Mouse (Mus musculus) kidney, embryonic 14.5 days (tissue): Measurements from ENCODE around the gene Il22ra1. TPM values are rescaled to one million over a fixed set of nuclear protein-coding genes. Genes with fewer than 3 reads are reported as not detected.
"Not testable (repeated sequence)": the region's sequence is repeated elsewhere in the genome, so short reads cannot be mapped to it uniquely, and the experiment has no call there.

Experiments
- ATAC-seq: fragments of 200-750 bp; cut with Nextera tagmentation; 2 replicates; pipeline ENCODE4 v1.8.0; 2017; ENCODE audit warnings: moderate number of reproducible peaks, mild to moderate bottlenecking, moderate TSS enrichment, moderate library complexity; ENCODE audit not compliant: low FRiP score, low TSS enrichment
- H3K27ac ChIP-seq: fragments of 300-500 bp; sonication (generic); 2 replicates; pipeline ENCODE4 v1.5.1; 2014; ENCODE audit warnings: low read depth, mild to moderate bottlenecking, low read length, moderate library complexity, mixed read lengths
- H3K27me3 ChIP-seq: fragments of 300-500 bp; sonication (generic); 2 replicates; pipeline ENCODE4 v1.6.1; 2014; ENCODE audit warnings: mild to moderate bottlenecking, low read length; ENCODE audit not compliant: control insufficient read depth, insufficient read depth
- H3K36me3 ChIP-seq: fragments of 300-500 bp; sonication (generic); 2 replicates; pipeline ENCODE4 v1.6.1; 2014; ENCODE audit warnings: low read length, mixed read lengths; ENCODE audit not compliant: control insufficient read depth, insufficient read depth
- H3K4me1 ChIP-seq: fragments of 300-500 bp; sonication (generic); 2 replicates; pipeline ENCODE4 v1.6.1; 2014; ENCODE audit warnings: low read length, mixed read lengths; ENCODE audit not compliant: control insufficient read depth, insufficient read depth
- H3K4me2 ChIP-seq: fragments of 300-500 bp; sonication (generic); replicated peaks from 2 replicates; pipeline ENCODE4 v1.6.1; 2014; ENCODE audit warnings: low read depth, mild to moderate bottlenecking, low read length
- H3K4me3 ChIP-seq: fragments of 300-500 bp; sonication (generic); 2 replicates; pipeline ENCODE4 v1.5.1; 2014; ENCODE audit warnings: mild to moderate bottlenecking, low read length
- H3K9ac ChIP-seq: fragments of 300-500 bp; sonication (generic); 2 replicates; pipeline ENCODE4 v1.6.1; 2014; ENCODE audit warnings: low read depth, mild to moderate bottlenecking, low read length, moderate library complexity
- H3K9me3 ChIP-seq: fragments of 300-500 bp; sonication (generic); 2 replicates; pipeline ENCODE4 v1.6.1; 2016; ENCODE audit warnings: low read length; ENCODE audit not compliant: control insufficient read depth
- WGBS: fragments of 180-500 bp; shearing (Covaris S2); extraction: QIAGEN DNeasy Blood & Tissue Kit; methylation state at CpG from one replicate; pipeline ENCODE4 v1.1.7; 2014; 5-methylcytosine and 5-hydroxymethylcytosine counted together
- polyA plus RNA-seq: library from polyadenylated mRNA; unstranded; fragments of >200 nt; fragmentation: Nextera tagmentation; extraction: Ambion mirVana; gene quantifications from 2 replicates; pipeline ENCODE4 v1.2.1, GENCODE M21; 2014

The Il22ra1 gene
- polyA plus RNA-seq, 1 experiment from 2014 or later = not detected

DNA sequence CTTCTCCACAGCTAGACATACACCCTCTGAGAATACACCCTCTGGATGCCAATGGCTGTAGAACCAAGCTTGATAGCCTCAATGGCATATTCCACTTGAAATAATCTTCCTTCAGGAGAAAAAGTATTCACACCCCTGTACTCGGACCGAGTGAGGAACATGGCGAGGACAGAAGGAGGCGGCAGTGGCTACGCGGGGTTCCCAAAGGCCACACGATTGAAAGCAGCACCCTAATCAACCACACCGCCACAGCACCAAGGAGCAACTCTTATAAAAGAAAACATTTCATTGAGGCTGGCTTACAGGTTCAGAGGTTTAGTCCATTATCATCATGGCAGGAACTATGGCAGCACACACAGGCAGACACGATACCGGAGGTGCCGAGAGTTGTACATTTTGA lies 11.5 kb upstream of the Il22ra1 start:
- H3K36me3 ChIP-seq, H3K9ac ChIP-seq, H3K27me3 ChIP-seq, H3K4me1 ChIP-seq, H3K9me3 ChIP-seq, H3K4me2 ChIP-seq, H3K4me3 ChIP-seq, H3K27ac ChIP-seq, ATAC-seq: not testable (repeated sequence)
- WGBS = 91% methylated on average over 11 of the region's 11 CpGs

DNA sequence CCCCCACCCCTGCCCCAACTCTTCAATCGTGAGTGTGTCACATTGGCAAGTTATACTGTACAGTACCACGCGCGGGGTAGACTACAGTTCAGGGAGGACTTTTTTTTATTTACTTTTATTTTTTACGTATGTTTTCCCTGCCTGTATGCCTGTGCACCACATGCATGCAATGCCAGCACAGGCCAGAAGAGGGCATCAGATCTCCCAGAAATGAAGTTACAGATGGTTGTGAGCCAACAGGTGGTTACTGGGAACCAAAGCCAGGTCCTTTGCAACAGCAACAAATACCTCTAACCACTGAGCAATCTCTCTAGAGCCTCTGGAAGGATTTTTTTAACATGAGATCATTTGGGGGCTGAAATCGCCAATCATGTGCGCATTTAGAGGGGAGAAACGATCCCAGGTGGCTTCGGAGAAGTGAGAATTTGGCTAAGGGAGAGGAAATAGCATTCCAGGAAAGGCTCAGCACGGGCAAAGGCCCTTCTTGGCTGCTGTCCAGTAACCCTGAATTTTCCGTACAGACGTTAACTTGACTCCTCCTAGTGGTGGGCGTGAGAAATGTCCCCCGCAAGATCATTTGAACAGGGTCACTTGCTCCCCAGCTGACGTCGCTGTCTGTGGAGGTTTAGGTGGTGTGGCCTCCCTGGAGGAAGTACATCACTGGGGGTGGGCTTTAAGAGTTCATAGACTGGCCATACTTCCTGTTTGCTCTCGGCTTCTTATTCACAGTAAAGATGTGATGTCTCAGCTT lies 5.3 kb upstream of the Il22ra1 start:
- no peaks in the 10 kb centered on the region for H3K27me3 ChIP-seq
- no peak for ATAC-seq
- H3K4me3 ChIP-seq = no peak overlapping the region
- no peaks in the 10 kb centered on the region for H3K4me1 ChIP-seq
- 79% methylated on average over 17 of the region's 17 CpGs for WGBS
- H3K9ac ChIP-seq = no peak overlapping the region
- H3K9me3 ChIP-seq = peaks cover 4% of the 10 kb centered on the region; the same call in 1 of the 2 replicates
- no peak overlapping the region for H3K27ac ChIP-seq
- H3K36me3 ChIP-seq = no peaks in the 10 kb centered on the region
- no peak overlapping the region for H3K4me2 ChIP-seq

DNA sequence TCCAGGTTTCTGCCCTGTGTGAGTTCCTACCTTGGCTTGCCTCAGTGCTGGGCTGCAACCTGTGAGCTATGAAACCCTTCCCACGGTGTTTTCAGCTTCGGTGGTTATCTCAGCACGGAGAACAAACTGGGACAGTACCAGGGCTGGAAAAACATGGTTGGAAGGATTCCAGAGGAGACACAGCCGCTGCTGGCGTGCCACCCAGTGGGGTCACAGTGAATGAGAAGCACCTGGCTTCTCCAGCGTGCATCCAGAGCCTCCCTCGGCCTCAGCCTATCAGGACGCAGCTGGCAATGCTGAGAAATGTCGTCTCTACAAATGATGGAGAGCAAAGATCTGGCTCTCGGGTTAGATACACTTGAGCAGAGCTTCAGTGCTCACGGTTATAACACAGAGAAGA lies 1.6 kb upstream of the Il22ra1 start:
- ATAC-seq = no peak
- H3K9ac ChIP-seq = no peak overlapping the region
- H3K4me1 ChIP-seq = no peaks in the 10 kb centered on the region
- H3K27ac ChIP-seq = no peak overlapping the region
- no peaks in the 10 kb centered on the region for H3K36me3 ChIP-seq
- H3K9me3 ChIP-seq = peaks cover 4% of the 10 kb centered on the region; the same call in 1 of the 2 replicates
- WGBS = 68% methylated on average over 11 of the region's 11 CpGs
- no peak overlapping the region for H3K4me3 ChIP-seq
- H3K4me2 ChIP-seq = no peak overlapping the region
- no peaks in the 10 kb centered on the region for H3K27me3 ChIP-seq

DNA sequence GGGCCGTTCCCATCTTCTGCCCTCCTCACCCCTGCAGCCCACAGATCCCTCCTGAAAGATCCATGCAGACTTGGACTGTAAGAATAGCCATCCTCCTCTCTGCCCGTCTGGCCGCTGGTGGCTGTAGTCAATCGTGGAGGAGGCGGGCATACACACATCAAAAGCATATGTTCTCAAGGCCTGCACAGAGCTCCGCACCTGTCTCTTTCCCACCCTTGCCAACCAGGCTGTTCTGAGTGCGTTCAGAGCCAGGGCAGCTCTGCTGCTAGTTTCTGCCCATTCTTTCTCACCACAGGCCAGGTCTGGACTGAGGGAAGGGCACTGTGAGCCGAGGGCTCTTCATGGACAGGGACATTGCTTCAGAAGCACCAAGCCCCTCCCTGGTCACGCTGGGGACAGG lies 2.2 kb downstream of the Il22ra1 start:
- H3K27ac ChIP-seq = no peak overlapping the region
- no peak; the same call in 1 of the 2 replicates for ATAC-seq
- peaks cover 6% of the 10 kb centered on the region for H3K9me3 ChIP-seq
- no peaks in the 10 kb centered on the region for H3K4me1 ChIP-seq
- no peaks in the 10 kb centered on the region for H3K36me3 ChIP-seq
- no peak overlapping the region for H3K4me3 ChIP-seq
- H3K9ac ChIP-seq = no peak overlapping the region
- no peak overlapping the region for H3K4me2 ChIP-seq
- WGBS = 70% methylated on average over 9 of the region's 9 CpGs
- no peaks in the 10 kb centered on the region for H3K27me3 ChIP-seq

DNA sequence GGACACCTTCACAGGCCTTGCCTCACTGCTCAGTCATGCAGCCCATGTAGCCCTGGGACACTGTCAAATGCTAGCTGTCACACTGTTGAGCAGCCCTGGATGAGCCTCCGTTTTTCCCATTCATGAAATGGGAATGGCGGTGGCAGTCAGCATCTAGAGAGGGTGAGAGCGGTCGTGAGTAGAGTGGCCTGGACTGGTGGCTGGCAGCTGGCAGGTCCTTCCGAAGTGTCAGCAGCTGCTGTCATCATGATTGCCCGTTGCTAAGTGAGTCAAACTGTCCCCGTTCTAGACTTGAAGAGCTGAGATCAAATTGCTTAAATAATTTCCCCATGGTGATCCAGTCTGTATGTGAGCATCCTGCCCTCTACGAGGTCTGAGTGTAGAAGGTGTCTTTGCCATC lies 3.0 kb downstream of the Il22ra1 start:
- Histone ChIP-seq H3K27me3 (no peaks in the 10 kb centered on the region), H3K9ac (no peak overlapping the region), H3K4me1 (no peaks in the 10 kb centered on the region), H3K27ac (no peak overlapping the region), H3K4me3 (no peak overlapping the region), H3K36me3 (no peaks in the 10 kb centered on the region), H3K4me2 (no peak overlapping the region), H3K9me3 (peaks cover 6% of the 10 kb centered on the region)
- WGBS = 66% methylated on average over 8 of the region's 8 CpGs
- ATAC-seq = no peak

DNA sequence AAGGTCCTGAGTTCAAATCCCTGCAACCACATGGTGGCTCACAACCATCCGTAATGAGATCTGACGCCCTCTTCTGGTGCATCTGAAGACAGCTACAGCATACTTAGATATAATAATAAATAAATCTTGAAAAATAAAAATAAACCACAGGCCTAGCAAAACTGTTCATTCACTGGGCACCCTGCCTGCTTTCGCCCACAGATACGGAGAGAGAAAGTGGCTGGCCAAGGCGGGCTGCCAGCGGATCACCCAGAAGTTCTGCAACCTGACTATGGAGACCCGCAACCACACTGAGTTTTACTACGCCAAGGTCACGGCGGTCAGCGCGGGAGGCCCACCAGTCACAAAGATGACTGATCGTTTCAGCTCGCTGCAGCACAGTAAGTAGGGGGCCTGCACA lies 5.9 kb downstream of the Il22ra1 start:
- no peak overlapping the region for H3K27ac ChIP-seq
- no peaks in the 10 kb centered on the region for H3K4me1 ChIP-seq
- peaks cover 6% of the 10 kb centered on the region for H3K9me3 ChIP-seq
- H3K9ac ChIP-seq = no peak overlapping the region
- 94% methylated on average over 14 of the region's 14 CpGs for WGBS
- no peaks in the 10 kb centered on the region for H3K27me3 ChIP-seq
- H3K4me2 ChIP-seq = no peak overlapping the region
- H3K36me3 ChIP-seq = no peaks in the 10 kb centered on the region
- H3K4me3 ChIP-seq = no peak overlapping the region
- no peak for ATAC-seq

DNA sequence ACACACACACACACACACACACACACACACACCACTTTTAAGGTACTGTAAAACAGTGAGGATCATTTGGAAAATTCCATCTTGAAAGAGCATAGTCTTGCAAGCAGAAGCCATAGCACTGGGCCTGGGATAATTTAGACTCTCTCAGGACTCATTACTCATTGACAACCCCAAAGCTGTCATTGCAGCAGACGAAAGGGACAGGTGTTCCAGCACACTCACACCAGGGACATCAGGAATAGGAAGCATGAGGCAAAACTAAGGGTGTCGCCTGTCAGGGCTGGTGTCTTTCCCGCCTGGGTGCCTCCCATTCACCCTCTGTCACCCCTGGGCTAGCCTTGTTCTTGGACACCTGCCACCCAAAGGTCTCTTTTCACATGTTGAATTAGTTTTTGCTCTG lies 8.9 kb downstream of the Il22ra1 start:
- no peak overlapping the region for H3K4me3 ChIP-seq
- WGBS = 71% methylated on average over 3 of the region's 3 CpGs
- H3K4me2 ChIP-seq = no peak overlapping the region
- H3K4me1 ChIP-seq = no peaks in the 10 kb centered on the region
- H3K9ac ChIP-seq = no peak overlapping the region
- no peak overlapping the region for H3K27ac ChIP-seq
- ATAC-seq = no peak
- H3K36me3 ChIP-seq = no peaks in the 10 kb centered on the region
- H3K27me3 ChIP-seq = no peaks in the 10 kb centered on the region
- peaks cover 6% of the 10 kb centered on the region for H3K9me3 ChIP-seq

DNA sequence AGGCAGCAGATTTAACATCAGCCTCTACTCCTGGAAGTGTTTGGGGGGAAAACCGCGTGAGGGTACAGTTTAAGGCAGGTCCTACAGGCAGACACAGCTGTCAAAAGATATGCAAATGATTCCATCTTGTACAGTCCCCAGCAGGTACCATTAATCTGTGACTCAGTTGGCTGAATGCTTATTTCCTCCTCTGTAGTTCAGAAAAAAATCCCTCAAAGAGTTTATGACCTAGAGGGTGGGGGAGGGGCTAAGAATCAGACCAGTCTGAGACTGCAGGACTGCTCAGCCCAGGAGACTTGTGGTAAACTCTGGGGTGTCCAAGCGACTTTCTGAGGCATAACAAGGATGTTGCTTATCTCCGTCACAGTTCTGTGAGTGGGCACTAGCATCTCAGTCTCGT lies 10.3 kb downstream of the Il22ra1 start:
- no peak for ATAC-seq
- H3K9me3 ChIP-seq = peaks cover 6% of the 10 kb centered on the region
- no peaks in the 10 kb centered on the region for H3K36me3 ChIP-seq
- H3K9ac ChIP-seq = no peak overlapping the region
- H3K4me2 ChIP-seq = no peak overlapping the region
- no peak overlapping the region for H3K4me3 ChIP-seq
- H3K4me1 ChIP-seq = peaks cover under 1% of the 10 kb centered on the region
- no peaks in the 10 kb centered on the region for H3K27me3 ChIP-seq
- H3K27ac ChIP-seq = no peak overlapping the region
- 47% methylated on average over 5 of the region's 5 CpGs for WGBS

DNA sequence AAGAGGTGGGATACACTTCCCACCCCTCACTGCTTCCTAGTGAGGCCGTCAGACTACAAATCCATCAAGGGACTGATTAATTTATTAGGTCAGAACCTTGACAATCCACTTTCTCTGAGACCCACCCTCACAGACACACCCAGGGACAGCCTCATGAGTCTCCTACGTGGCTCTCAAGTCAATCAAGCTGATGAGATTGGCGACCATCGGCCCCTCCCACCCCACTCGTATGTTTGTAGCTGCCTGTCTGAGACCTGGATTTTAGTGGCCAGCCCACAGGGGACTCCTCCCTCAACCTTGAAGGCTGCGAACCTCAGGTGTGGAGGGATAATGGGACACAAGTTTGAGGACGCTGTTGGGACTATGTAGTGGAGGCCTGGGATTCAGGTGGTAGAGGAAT lies 11.2 kb downstream of the Il22ra1 start:
- H3K9me3 ChIP-seq = peaks cover 6% of the 10 kb centered on the region
- WGBS = 65% methylated on average over 7 of the region's 7 CpGs
- no peak overlapping the region for H3K27ac ChIP-seq
- no peak overlapping the region for H3K9ac ChIP-seq
- peaks cover 8% of the 10 kb centered on the region for H3K4me1 ChIP-seq
- H3K27me3 ChIP-seq = no peaks in the 10 kb centered on the region
- H3K4me2 ChIP-seq = no peak overlapping the region
- no peak overlapping the region for H3K4me3 ChIP-seq
- no peaks in the 10 kb centered on the region for H3K36me3 ChIP-seq
- no peak for ATAC-seq
